Mouse (Mus musculus): ENCODE measurements around the gene Tmem132c. TPM values are rescaled to one million over a fixed set of nuclear protein-coding genes. Genes with fewer than 3 reads are reported as not detected.

Gene Tmem132c
- polyA plus RNA-seq, 1 experiment = not detected

DNA sequence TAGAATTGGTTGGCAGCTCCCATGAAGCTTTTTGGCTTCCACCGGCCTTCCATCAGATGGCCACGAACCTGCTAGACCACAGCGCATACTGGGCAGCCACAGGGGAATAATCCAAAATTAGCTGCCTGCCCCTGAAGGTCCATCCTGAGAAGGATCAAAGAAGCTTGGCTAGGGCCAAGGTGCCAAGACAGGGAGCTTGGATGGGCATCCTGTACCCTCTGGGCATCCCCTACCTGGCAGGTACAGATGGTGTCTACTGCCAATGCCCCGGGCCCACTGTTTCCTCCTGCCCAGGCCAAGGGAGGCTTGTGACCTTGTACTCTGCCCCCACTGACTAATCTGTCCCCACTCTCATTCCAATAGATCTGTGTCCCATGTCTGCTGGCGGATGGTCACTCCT lies 195.2 kb downstream of the Tmem132c start:
- H3K36me3 ChIP-seq (ENCODE audit: control insufficient read depth, insufficient read depth) = no peaks in the 10 kb centered on the region
- no peak overlapping the region for H3K4me2 ChIP-seq (ENCODE audit: low read depth)
- no peak for TF ChIP-seq MYOG (IDR thresholded peaks at IDR 0.05; ENCODE audit: control insufficient read depth in 1 of 3, insufficient read depth in 1 of 3, insufficient read length in 2 of 3, low read depth in 2 of 3)
- TF ChIP-seq CEBPB (IDR thresholded peaks at IDR 0.05; ENCODE audit: insufficient read depth, poor library complexity, severe bottlenecking) = no peak
- no peak for TF ChIP-seq MAX (IDR thresholded peaks at IDR 0.05; ENCODE audit: low read depth)
- TF ChIP-seq POLR2A (IDR thresholded peaks at IDR 0.05; ENCODE audit: insufficient read length, low read depth) = no peak
- TF ChIP-seq MYOD1 (IDR thresholded peaks at IDR 0.05; ENCODE audit: control insufficient read depth in 1 of 3, insufficient read length in 2 of 3, low read depth in 2 of 3) = no peak
- no peak overlapping the region for H3ac ChIP-seq (ENCODE audit: control insufficient read depth, insufficient read length)
- H3K4me3 ChIP-seq = no peak overlapping the region
- no peaks in the 10 kb centered on the region for H3K79me2 ChIP-seq (ENCODE audit: control insufficient read depth, insufficient read depth)
- no peaks in the 10 kb centered on the region for H3K27me3 ChIP-seq (ENCODE audit: control insufficient read depth, insufficient read depth, insufficient read length)

DNA sequence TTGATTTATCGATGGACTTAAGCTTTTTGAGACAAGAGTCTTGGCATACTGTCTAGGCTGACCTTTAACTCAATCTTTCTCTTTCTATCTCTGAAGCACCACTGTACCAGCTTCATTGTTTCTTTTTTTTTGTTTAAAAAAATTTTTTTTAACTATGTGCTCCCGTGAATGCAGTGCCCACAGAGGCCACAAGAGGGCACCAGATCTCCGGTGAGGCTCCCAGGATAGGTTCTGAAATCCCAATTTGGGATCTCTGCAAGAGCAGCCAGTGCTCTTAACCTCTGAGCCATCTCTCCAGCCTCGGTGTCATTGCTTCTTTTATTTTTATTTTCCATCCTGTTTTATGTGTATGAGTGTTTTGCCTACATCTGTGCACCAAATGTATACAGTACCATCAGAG lies 197.0 kb downstream of the Tmem132c start:
- no peak overlapping the region for H3ac ChIP-seq (ENCODE audit: control insufficient read depth, insufficient read length)
- no peaks in the 10 kb centered on the region for H3K27me3 ChIP-seq (ENCODE audit: control insufficient read depth, insufficient read depth, insufficient read length)
- no peak overlapping the region for H3K4me3 ChIP-seq
- no peak overlapping the region for H3K4me2 ChIP-seq (ENCODE audit: low read depth)
- no peak for TF ChIP-seq REST (IDR thresholded peaks at IDR 0.05; ENCODE audit: insufficient read depth, insufficient read length)
- no peak for TF ChIP-seq POLR2A (IDR thresholded peaks at IDR 0.05; ENCODE audit: insufficient read length, low read depth)
- TF ChIP-seq TCF3 (IDR thresholded peaks at IDR 0.05; ENCODE audit: insufficient read length, low read depth) = no peak
- TF ChIP-seq MYOG (IDR thresholded peaks at IDR 0.05; ENCODE audit: control insufficient read depth in 1 of 3, insufficient read depth in 1 of 3, insufficient read length in 2 of 3, low read depth in 2 of 3) = no peak
- TF ChIP-seq TCF12 (IDR thresholded peaks at IDR 0.05; ENCODE audit: insufficient read depth, poor library complexity, severe bottlenecking) = no peak
- no peak for TF ChIP-seq SRF (IDR thresholded peaks at IDR 0.05; ENCODE audit: control insufficient read depth, insufficient read length, low read depth)
- no peak for TF ChIP-seq MAX (IDR thresholded peaks at IDR 0.05; ENCODE audit: low read depth)
- H3K79me2 ChIP-seq (ENCODE audit: control insufficient read depth, insufficient read depth) = no peaks in the 10 kb centered on the region
- H3K36me3 ChIP-seq (ENCODE audit: control insufficient read depth, insufficient read depth) = no peaks in the 10 kb centered on the region

DNA sequence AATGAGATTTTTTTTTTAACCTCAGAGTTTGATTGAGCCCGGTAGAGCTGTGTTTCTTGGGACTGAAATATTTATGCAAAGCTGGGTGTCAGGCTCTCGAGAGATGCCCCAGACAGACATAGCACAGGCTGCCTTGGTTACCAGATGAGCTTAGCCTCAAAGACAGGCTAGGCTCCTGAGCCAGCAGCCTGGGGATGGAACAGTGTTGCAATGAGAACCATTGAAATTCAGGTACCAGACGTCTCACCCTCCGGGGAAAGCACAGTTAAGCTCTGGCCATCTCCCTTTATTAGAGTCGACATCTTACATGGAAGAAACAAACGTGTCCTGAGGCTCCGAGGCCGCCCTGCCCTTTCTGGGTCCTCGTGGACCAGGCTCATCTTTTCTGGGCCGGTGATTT lies 200.4 kb downstream of the Tmem132c start:
- TF ChIP-seq MYOG (IDR thresholded peaks at IDR 0.05; ENCODE audit: control insufficient read depth in 1 of 3, insufficient read depth in 1 of 3, insufficient read length in 2 of 3, low read depth in 2 of 3) (no peak), TCF12 (IDR thresholded peaks at IDR 0.05; ENCODE audit: insufficient read depth, poor library complexity, severe bottlenecking) (no peak), USF1 (IDR thresholded peaks at IDR 0.05; ENCODE audit: low read depth) (no peak), TCF3 (IDR thresholded peaks at IDR 0.05; ENCODE audit: insufficient read length, low read depth) (no peak), E2F4 (IDR thresholded peaks at IDR 0.05; ENCODE audit: insufficient read depth) (no peak), MAX (IDR thresholded peaks at IDR 0.05; ENCODE audit: low read depth) (no peak), POLR2AphosphoS2 (IDR thresholded peaks at IDR 0.05; ENCODE audit: insufficient read length, low read depth) (no peak), CEBPB (IDR thresholded peaks at IDR 0.05; ENCODE audit: insufficient read depth, poor library complexity, severe bottlenecking) (no peak), POLR2A (IDR thresholded peaks at IDR 0.05; ENCODE audit: insufficient read length, low read depth) (no peak)
- Histone ChIP-seq H3K27me3 (ENCODE audit: control insufficient read depth, insufficient read depth, insufficient read length) (no peaks in the 10 kb centered on the region), H3K4me2 (ENCODE audit: low read depth) (no peak overlapping the region), H3K36me3 (ENCODE audit: control insufficient read depth, insufficient read depth) (no peaks in the 10 kb centered on the region), H3K4me3 (no peak overlapping the region), H3ac (ENCODE audit: control insufficient read depth, insufficient read length) (no peak overlapping the region), H3K79me2 (ENCODE audit: control insufficient read depth, insufficient read depth) (no peaks in the 10 kb centered on the region)

DNA sequence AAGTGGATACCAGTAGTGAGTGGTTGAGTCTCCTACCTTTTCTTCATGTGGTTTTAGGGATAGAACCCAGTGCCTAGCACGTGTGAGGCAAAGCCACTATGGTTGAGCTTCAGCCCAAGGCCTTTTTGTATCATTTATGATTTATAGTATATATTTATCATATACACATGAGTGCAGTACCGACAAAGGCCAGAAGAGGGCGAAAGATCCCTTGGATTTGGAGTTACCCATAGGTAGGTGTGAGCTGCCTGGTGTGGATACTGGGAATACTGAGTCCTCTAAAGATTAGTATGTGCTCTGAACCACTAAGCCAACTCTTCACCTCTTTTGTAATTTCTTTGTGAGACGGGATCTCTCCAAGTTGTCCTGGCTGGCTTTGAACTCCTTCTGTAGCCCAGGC lies 212.0 kb downstream of the Tmem132c start:
- no peak overlapping the region for H3K4me2 ChIP-seq (ENCODE audit: low read depth)
- H3K79me2 ChIP-seq (ENCODE audit: control insufficient read depth, insufficient read depth) = no peaks in the 10 kb centered on the region
- H3K27me3 ChIP-seq (ENCODE audit: control insufficient read depth, insufficient read depth, insufficient read length) = no peaks in the 10 kb centered on the region
- H3K4me3 ChIP-seq = no peak overlapping the region
- H3ac ChIP-seq (ENCODE audit: control insufficient read depth, insufficient read length) = no peak overlapping the region
- H3K36me3 ChIP-seq (ENCODE audit: control insufficient read depth, insufficient read depth) = no peaks in the 10 kb centered on the region
- no peak for TF ChIP-seq POLR2AphosphoS2 (IDR thresholded peaks at IDR 0.05; ENCODE audit: insufficient read length, low read depth)
- TF ChIP-seq E2F4 (IDR thresholded peaks at IDR 0.05; ENCODE audit: insufficient read depth) = no peak

DNA sequence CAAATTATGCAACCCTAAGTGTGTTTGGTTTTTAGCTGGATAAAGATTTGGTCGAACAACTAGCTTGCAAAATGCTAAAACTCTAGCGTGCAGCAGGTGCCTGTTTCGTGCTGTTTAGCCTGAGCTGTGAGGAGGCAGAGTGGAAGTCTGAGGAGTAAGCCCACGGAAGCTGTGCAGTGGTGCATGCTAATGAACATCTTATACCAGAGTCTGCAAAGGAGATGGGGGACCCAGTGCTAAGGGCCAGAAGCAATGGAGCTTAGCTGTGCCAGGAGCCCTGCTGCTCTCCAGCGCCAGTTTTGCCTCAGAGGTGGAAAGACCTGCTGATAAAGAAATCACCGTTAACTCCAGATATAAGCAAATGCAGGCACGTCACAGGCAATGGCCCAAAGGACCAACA lies 212.5 kb downstream of the Tmem132c start:
- Histone ChIP-seq H3K36me3 (ENCODE audit: control insufficient read depth, insufficient read depth) (no peaks in the 10 kb centered on the region), H3K4me2 (ENCODE audit: low read depth) (no peak overlapping the region), H3K27me3 (ENCODE audit: control insufficient read depth, insufficient read depth, insufficient read length) (no peaks in the 10 kb centered on the region), H3K4me3 (no peak overlapping the region), H3ac (ENCODE audit: control insufficient read depth, insufficient read length) (no peak overlapping the region), H3K79me2 (ENCODE audit: control insufficient read depth, insufficient read depth) (no peaks in the 10 kb centered on the region)
- TF ChIP-seq POLR2AphosphoS2 (IDR thresholded peaks at IDR 0.05; ENCODE audit: insufficient read length, low read depth) = no peak
- no peak for TF ChIP-seq CEBPB (IDR thresholded peaks at IDR 0.05; ENCODE audit: insufficient read depth, poor library complexity, severe bottlenecking)
- no peak for TF ChIP-seq MYOD1 (IDR thresholded peaks at IDR 0.05; ENCODE audit: control insufficient read depth in 1 of 3, insufficient read length in 2 of 3, low read depth in 2 of 3)
- TF ChIP-seq MYOG (IDR thresholded peaks at IDR 0.05; ENCODE audit: control insufficient read depth in 1 of 3, insufficient read depth in 1 of 3, insufficient read length in 2 of 3, low read depth in 2 of 3) = no peak
- no peak for TF ChIP-seq SRF (IDR thresholded peaks at IDR 0.05; ENCODE audit: control insufficient read depth, insufficient read length, low read depth)

DNA sequence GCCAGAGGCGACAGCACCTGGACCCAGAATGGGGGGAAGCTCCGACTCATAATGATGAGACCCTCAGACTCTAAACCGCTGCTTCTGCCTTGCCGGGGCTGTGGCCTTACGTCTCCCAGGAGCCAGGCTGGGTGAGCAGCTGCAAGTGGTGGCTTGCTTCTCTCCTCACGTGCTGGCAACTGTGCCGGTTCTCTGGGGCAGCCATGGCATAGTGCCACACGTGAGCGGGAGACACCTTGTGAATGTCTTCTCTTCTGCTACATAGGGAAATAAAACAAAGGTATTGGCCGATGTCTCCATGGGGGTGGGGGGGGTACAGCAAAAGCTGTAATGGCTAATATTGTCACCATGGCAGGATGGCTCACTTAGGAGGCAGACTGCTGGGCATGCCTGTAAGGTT lies 214.5 kb downstream of the Tmem132c start:
- Histone ChIP-seq H3K79me2 (ENCODE audit: control insufficient read depth, insufficient read depth) (no peaks in the 10 kb centered on the region), H3K27me3 (ENCODE audit: control insufficient read depth, insufficient read depth, insufficient read length) (no peaks in the 10 kb centered on the region), H3ac (ENCODE audit: control insufficient read depth, insufficient read length) (no peak overlapping the region), H3K4me3 (no peak overlapping the region), H3K4me2 (ENCODE audit: low read depth) (no peak overlapping the region), H3K36me3 (ENCODE audit: control insufficient read depth, insufficient read depth) (no peaks in the 10 kb centered on the region)
- no peak for TF ChIP-seq POLR2AphosphoS2 (IDR thresholded peaks at IDR 0.05; ENCODE audit: insufficient read length, low read depth)
- no peak for TF ChIP-seq TCF12 (IDR thresholded peaks at IDR 0.05; ENCODE audit: insufficient read depth, poor library complexity, severe bottlenecking)
- TF ChIP-seq MAX (IDR thresholded peaks at IDR 0.05; ENCODE audit: low read depth) = no peak
- TF ChIP-seq SRF (IDR thresholded peaks at IDR 0.05; ENCODE audit: control insufficient read depth, insufficient read length, low read depth) = no peak
- TF ChIP-seq POLR2A (IDR thresholded peaks at IDR 0.05; ENCODE audit: insufficient read length, low read depth) = no peak
- no peak for TF ChIP-seq MYOD1 (IDR thresholded peaks at IDR 0.05; ENCODE audit: control insufficient read depth in 1 of 3, insufficient read length in 2 of 3, low read depth in 2 of 3)
- TF ChIP-seq REST (IDR thresholded peaks at IDR 0.05; ENCODE audit: insufficient read depth, insufficient read length) = no peak
- TF ChIP-seq CEBPB (IDR thresholded peaks at IDR 0.05; ENCODE audit: insufficient read depth, poor library complexity, severe bottlenecking) = no peak
- TF ChIP-seq TCF3 (IDR thresholded peaks at IDR 0.05; ENCODE audit: insufficient read length, low read depth) = no peak

Data from myocyte (in vitro differentiated cells).